ENCODE assay signal across 12 mouse cellular contexts in genomic region chr3:52516691-52517090, GRCm38 (mm10).
"Had no signal": no experiment of that assay in that cellular context is flagged by ENCODE, and none has a peak within 500 bp of the region (broad histone marks: within the 10 kb centered on the region; RNA-seq: fewer than 3 reads in every experiment).

No protein-coding gene starts in this region.

- H3K4me3 ChIP-seq: kidney, embryonic 15.5 days; limb, embryonic 12.5 days; liver, embryonic 15.5 days; megakaryocyte, embryonic 14.5 days; midbrain, embryonic 15.5 days; neural tube, embryonic 12.5 days had no signal

- DNase-seq: liver; lung, adult 2 months; spleen, adult 18-20 months; thymus, adult 18-20 months; thymus, postnatal 14 days had no signal

- H3K27ac ChIP-seq: kidney, embryonic 15.5 days; limb, embryonic 12.5 days; liver, embryonic 15.5 days; macrophage; midbrain, embryonic 15.5 days; neural tube, embryonic 12.5 days had no signal
